Mouse (Mus musculus) brain, embryonic 18.5 days (tissue): ENCODE measurements at regions not wholly inside any gene's neighbourhood (a gene's known extent, or its start where the extent isn't known, plus 50 kb on each side); places are given as distances from the start of the nearest gene placed in this dataset.
A peak's percentile ranks its signal among the peaks of the same experiment; 100 is the strongest.
"Not testable (repeated sequence)": the region's sequence is repeated elsewhere in the genome, so short reads cannot be mapped to it uniquely, and the experiment has no call there.

Source experiments
- DNase-seq: peaks from one replicate; pipeline ENCODE4 v3.0.0-alpha.2; 2012; ENCODE audit warnings: low read depth, low spot score

GRCm38 (mm10) chr10:111354607-111355006 lies 56.1 kb downstream of the Bbs10 start:
- DNase-seq: no peak

- DNase-seq: not testable (repeated sequence)
These were observed 59.9 kb downstream of the Bbs10 start for GRCm38 (mm10) chr10:111358340-111358739.

- no peak for DNase-seq
These were observed 63.4 kb downstream of the Bbs10 start for GRCm38 (mm10) chr10:111361749-111362435.

GRCm38 (mm10) chr10:111363729-111364617 lies 65.5 kb downstream of the Bbs10 start:
- no peak for DNase-seq

GRCm38 (mm10) chr10:111365011-111365410 lies 66.5 kb downstream of the Bbs10 start:
- no peak for DNase-seq

GRCm38 (mm10) chr10:111369046-111369445 lies 70.6 kb downstream of the Bbs10 start:
- not testable (repeated sequence) for DNase-seq

- DNase-seq: no peak
These were observed 79.7 kb downstream of the Bbs10 start for GRCm38 (mm10) chr10:111378047-111378618.

GRCm38 (mm10) chr10:111381689-111382088 lies 83.2 kb downstream of the Bbs10 start:
- DNase-seq: no peak

- DNase-seq: no peak
These were observed 83.9 kb downstream of the Bbs10 start for GRCm38 (mm10) chr10:111382206-111382930.

- no peak for DNase-seq
These were observed 87.1 kb downstream of the Bbs10 start for GRCm38 (mm10) chr10:111385561-111385960.

- no peak for DNase-seq
These were observed 85.0 kb upstream of the Nap1l1 start for GRCm38 (mm10) chr10:111387869-111388538.

GRCm38 (mm10) chr10:111388545-111389320 lies 84.3 kb upstream of the Nap1l1 start:
- no peak for DNase-seq

GRCm38 (mm10) chr10:111389890-111390289 lies 83.1 kb upstream of the Nap1l1 start:
- DNase-seq: peak; percentile 26

- DNase-seq: no peak
These were observed 78.6 kb upstream of the Nap1l1 start for GRCm38 (mm10) chr10:111394421-111394820.

GRCm38 (mm10) chr10:111405071-111405470 lies 68.0 kb upstream of the Nap1l1 start:
- DNase-seq: no peak

GRCm38 (mm10) chr10:111408887-111409286 lies 64.1 kb upstream of the Nap1l1 start:
- no peak for DNase-seq

- DNase-seq: no peak
These were observed 63.5 kb upstream of the Nap1l1 start for GRCm38 (mm10) chr10:111409497-111409896.

- no peak for DNase-seq
These were observed 62.9 kb upstream of the Nap1l1 start for GRCm38 (mm10) chr10:111410121-111410520.

GRCm38 (mm10) chr10:111411533-111411932 lies 61.5 kb upstream of the Nap1l1 start:
- no peak for DNase-seq

- DNase-seq: no peak
These were observed 56.4 kb upstream of the Nap1l1 start for GRCm38 (mm10) chr10:111416611-111417130.
